Mouse (Mus musculus): ENCODE data around the gene Cd28. TPM values are rescaled to one million over a fixed set of nuclear protein-coding genes. Genes with fewer than 3 reads are reported as not detected.

The Cd28 gene
- polyA plus RNA-seq (2017; shearing (Covaris generic)) = 369 TPM

GRCm38 (mm10) chr1:60716567-60716966 lies at the start of gene Cd28:
Gene Cd28, plus strand, starts transcription at chr1:60716800.

Other genes with a start within 250 kb of the Cd28 start
- 1.1 TPM for gene Raph1, start 149.7 kb upstream of the Cd28 start, polyA plus RNA-seq (2017; shearing (Covaris generic))
- gene Ctla4, start 170.2 kb downstream of the Cd28 start, polyA plus RNA-seq (2017; shearing (Covaris generic)) = 72.3 TPM

Measured in naive thymus-derived CD4-positive, alpha-beta T cell, adult 5 months (primary cell).